Comparison of ENCODE assay signal across 9 mouse cellular contexts in the genomic region with DNA sequence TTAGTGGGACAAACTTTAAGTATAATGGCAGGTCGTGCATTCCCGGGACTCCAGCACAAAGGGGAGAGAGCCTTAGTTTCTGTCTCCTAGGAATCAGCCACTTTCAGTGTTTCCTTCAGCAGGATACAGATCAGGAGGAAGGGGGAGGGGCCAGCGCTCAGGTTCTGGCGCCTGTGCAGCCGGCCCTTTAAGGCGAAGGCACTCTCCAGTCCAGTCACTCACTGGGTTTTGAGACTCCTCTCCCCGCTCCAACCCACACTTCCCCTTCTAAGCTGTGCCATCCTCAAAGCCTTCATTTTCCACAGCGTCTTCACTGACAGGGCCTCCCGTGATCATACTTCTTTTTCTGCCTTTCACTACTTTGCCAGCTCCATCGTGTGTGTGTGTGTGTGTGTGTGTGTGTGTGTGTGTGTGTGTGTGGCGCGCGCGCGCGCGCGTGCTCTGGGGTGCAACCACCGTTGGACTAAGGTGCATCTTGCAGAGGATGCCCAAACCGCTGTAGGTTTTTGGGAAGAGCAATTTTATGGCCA. TPM values are rescaled to one million over a fixed set of nuclear protein-coding genes. Genes with fewer than 3 reads are reported as not detected.
DNase-seq lines count a peak whose midpoint lies in the region; ATAC-seq and TF ChIP-seq lines count a peak whose summit lies in the region.
"Had no signal": no experiment of that assay in that cellular context is flagged by ENCODE, and none has a peak within 500 bp of the region (broad histone marks: within the 10 kb centered on the region; RNA-seq: fewer than 3 reads in every experiment).

No protein-coding gene starts in this region.

- no peak for TF ChIP-seq CTCF in heart, postnatal 0 days (IDR thresholded peaks at IDR 0.05; ENCODE audit: low read depth)

- peak overlapping the region; percentile 56 for H3K4me2 ChIP-seq in heart, postnatal 0 days (ENCODE audit: low read depth, low read length)

- H3K4me3 ChIP-seq in heart, postnatal 0 days (ENCODE audit: low read depth, low read length) = peak overlapping the region; percentile 23
- H3K4me3 ChIP-seq in megakaryocyte, embryonic 14.5 days (replicated peaks) = peak overlapping the region; percentile 85

- no peak overlapping the region for H3K27ac ChIP-seq in heart, postnatal 0 days (ENCODE audit: low read depth)

- H3K9me3 ChIP-seq in heart, postnatal 0 days (replicated peaks; ENCODE audit: control insufficient read depth, low read length) = no peaks in the 10 kb centered on the region
- H3K9me3 ChIP-seq in megakaryocyte, embryonic 14.5 days = peaks cover 10% of the 10 kb centered on the region

- H3K4me1 ChIP-seq in heart, postnatal 0 days (ENCODE audit: control insufficient read depth, insufficient read depth) = no peaks in the 10 kb centered on the region; the same call in 1 of the 2 replicates
- peaks cover 31% of the 10 kb centered on the region for H3K4me1 ChIP-seq in megakaryocyte, embryonic 14.5 days

- H3K27me3 ChIP-seq in heart, postnatal 0 days (ENCODE audit: control insufficient read depth, insufficient read depth, low read length) = peaks cover 11% of the 10 kb centered on the region; the same call in 1 of the 2 replicates
- peaks cover 26% of the 10 kb centered on the region for H3K27me3 ChIP-seq in megakaryocyte, embryonic 14.5 days (replicated peaks)
- H3K27me3 ChIP-seq: CH12.LX had no signal

- 2% methylated on average over 20 of the region's 20 CpGs for WGBS in heart, postnatal 0 days

- H3K9ac ChIP-seq in heart, postnatal 0 days (replicated peaks; ENCODE audit: low read depth, low read length) = no peak overlapping the region; the same call in 1 of the 2 replicates

- no peak for ATAC-seq in heart, postnatal 0 days (ENCODE audit: insufficient read depth, low read depth)
- no peak for ATAC-seq in inflammation-experienced regulatory T-cells, adult 6 months

- TF ChIP-seq EP300 in heart, postnatal 0 days (IDR thresholded peaks at IDR 0.05; ENCODE audit: low read depth) = no peak

- intact Hi-C loops in gastrocnemius, postnatal 14 days (cut with DNase I; ENCODE audit: low total_unique reads) = no loop called here

- DNase-seq in gastrocnemius, postnatal 14 days = peak; percentile 34
- DNase-seq in gastrocnemius, adult 18-20 months (ENCODE audit: low spot score) = no peak
- DNase-seq in embryo, embryonic 11.5 days (ENCODE audit: low read depth, low spot score) = peak; percentile 17
- DNase-seq in heart, postnatal 0 days (ENCODE audit: low spot score) = no peak
- DNase-seq in kidney, postnatal 36 days = peak; percentile 42 to 79
- DNase-seq in cerebellum, adult 18-20 months = no peak

- H3K36me3 ChIP-seq in heart, postnatal 0 days (replicated peaks; ENCODE audit: control insufficient read depth, insufficient read depth, low read length) = no peaks in the 10 kb centered on the region
- H3K36me3 ChIP-seq in megakaryocyte, embryonic 14.5 days (replicated peaks; ENCODE audit: low read length) = no peaks in the 10 kb centered on the region

RNA-seq across cellular contexts. Expression of a gene that starts 32.9 kb away (rescaled TPM):
- total RNA-seq in gastrocnemius, postnatal 14 days (2021) = 10 to 100 TPM in 1 of 2 experiments, 1 to 10 TPM in 1; 8.7 to 12.4 TPM
- 10 to 100 TPM; 13.7 to 14.6 TPM for total RNA-seq in gastrocnemius, adult 18-20 months (2021)
- total RNA-seq in heart, postnatal 0 days (2014; rRNA removed; ENCODE audit: low replicate concordance) = 11.8 and 12.5 TPM in 2 replicates
- polyA plus RNA-seq in heart, postnatal 0 days (2015; fragmentation: Nextera tagmentation; extraction: Ambion mirVana) = 24.3 and 27.4 TPM in 2 replicates
- polyA plus RNA-seq in megakaryocyte, embryonic 14.5 days (2012; ENCODE audit: insufficient read depth, low replicate concordance) = 44.9 and 49.4 TPM in 2 replicates
- 10 to 100 TPM; 30.7 to 35.8 (median 32.9) TPM for polyA plus RNA-seq in inflammation-experienced regulatory T-cells, adult 6 months (2017; shearing (Covaris generic))

Comparison
In these comparisons a context has a peak if more than half of its experiments do, and no peak if none do; other contexts are left out.
1. DNase-seq: peak in gastrocnemius, postnatal 14 days (single experiment), embryo, embryonic 11.5 days (single experiment) and kidney, postnatal 36 days (2 of 2); none in gastrocnemius, adult 18-20 months (single experiment), heart, postnatal 0 days (single experiment) and cerebellum, adult 18-20 months (0 of 2).